Mouse (Mus musculus): ENCODE results near the gene Scfd2.
A peak's percentile ranks its signal among the peaks of the same experiment; 100 is the strongest.

Scfd2 gene

GRCm38 (mm10) chr5:74240926-74241680 lies 290.5 kb downstream of the Scfd2 start:
- no peak for DNase-seq (ENCODE audit: low spot score)

DNA sequence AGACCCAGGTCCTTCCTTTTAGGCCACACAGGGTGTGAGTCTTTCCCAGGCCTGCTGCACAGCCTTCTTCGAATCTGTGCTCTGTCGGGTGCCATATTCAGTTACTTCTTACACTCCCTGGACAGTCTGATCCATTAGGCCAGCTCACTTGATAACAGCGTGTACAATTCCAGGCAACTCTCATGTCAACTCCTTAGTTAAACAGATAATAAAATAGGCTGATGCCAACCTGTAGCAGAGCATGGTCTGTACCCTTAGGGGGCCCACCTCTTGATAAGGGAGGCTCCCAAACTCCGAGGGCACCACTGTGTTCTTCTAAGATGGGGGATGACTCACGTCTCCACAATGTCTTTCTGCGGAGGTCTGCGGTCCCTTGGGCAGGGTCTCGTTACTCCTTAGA lies 291.3 kb downstream of the Scfd2 start:
- DNase-seq (ENCODE audit: low spot score): no peak

DNA sequence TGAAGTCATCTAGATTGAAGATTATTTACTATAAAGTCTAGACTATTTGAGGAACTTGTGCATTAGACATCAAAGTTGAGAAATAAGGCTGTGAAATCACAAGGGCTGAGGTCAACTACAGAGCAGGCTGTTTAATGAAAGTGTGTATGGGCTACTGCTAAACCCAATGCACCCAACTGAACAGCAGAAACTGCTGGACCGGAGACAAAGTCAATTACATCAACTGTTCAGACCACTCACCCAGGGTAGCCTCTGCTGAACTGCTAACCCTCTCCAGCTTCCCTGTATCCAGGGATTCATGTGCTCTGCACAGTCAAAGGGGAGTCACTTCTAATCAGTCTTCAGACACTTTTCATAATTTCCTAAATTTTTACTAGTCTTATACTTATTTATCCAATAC lies 292.2 kb downstream of the Scfd2 start:
- no peak for DNase-seq (ENCODE audit: low spot score)

DNA sequence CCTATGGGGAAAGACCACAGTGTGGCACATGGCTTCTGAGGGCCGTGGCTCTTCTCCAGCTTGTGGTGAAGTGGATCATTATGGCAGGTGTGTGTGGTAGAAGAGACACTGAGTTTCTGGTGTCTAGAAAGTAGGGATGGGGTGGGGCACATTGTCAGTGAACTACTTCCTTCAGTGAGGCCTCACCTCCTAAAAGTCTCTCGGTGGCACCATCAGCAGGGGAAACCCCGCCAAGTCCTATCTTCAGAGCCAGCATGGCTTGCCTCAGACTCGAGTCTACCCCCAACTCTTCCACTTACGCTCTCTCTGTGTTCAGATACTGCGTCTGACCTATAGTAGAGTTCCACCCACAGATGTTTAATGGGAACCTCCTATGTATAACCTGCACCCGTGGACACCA lies 297.8 kb downstream of the Scfd2 start:
- DNase-seq (ENCODE audit: low spot score): no peak

DNA sequence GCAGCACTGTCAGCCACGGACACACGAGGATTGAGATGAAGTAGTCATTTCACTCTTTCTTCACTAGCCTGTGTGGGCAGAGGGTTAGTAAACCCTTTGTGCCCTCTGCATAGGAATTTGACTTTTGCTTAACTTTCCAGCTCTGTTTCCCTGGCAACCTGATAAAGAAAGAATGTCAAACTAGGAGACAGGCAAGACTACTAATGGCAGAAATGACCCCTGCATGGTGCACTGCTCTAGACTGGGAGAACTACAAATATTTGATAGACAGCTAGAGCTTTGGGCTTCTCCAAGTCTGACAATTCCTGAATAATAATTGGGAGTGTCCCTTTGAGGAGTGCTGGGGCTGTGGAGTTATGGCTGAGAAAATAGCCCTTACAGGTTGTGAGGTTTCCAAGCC lies 301.0 kb downstream of the Scfd2 start:
- DNase-seq (ENCODE audit: low spot score): no peak

DNA sequence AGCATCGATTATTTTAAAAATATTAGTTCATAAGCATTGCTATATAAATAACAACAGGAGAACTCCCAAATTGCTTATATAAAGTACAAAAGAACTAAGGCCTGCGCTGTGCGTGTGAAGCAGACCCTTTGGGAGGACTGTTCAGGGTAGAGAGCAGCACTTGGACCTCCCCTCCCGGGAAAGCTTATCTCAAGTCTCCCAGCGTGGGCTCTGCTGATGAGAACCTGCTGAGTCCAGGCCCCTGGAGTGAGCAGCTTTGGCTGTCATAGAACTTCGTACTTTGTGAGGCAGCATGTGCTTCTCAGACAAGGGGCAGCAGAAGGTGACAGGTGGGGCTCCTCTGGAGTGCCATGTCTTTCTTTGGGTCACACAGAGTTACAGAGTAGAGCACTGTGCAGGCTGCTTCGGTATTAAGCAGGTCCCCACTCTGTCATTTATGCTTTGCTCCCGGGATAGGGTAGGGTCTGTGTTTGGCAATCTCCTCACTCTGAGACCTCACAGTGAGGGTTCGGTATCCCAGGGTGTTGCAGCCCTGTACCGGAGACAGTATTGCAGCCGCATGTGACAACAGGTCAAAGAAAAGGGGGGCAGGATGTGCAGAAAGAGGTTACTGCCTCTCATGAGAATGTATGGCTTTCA lies 301.7 kb downstream of the Scfd2 start:
- DNase-seq (ENCODE audit: low spot score): no peak

DNA sequence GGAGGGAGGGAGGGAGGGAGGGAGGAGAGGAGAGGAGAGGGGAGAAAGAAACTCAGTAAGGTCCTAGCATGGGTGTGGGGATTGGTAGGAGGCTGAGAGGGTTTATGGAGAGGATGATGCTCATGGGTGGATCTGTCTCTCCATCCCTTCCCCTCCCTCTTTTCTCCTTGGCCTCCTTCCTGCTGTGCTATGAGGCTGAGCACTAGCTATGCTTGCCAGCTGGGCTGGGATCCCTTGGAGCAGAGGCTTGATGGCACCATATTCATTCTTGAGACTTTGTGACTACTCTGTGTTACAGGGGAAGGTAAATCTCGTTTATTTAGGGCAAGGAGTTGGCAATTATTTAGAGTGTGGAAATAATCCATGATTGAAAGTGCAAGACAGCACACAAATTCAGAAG lies 302.6 kb downstream of the Scfd2 start:
- DNase-seq (ENCODE audit: low spot score): no peak

GRCm38 (mm10) chr5:74227352-74227751 lies 304.2 kb downstream of the Scfd2 start:
- DNase-seq (ENCODE audit: low spot score): no peak

- no peak for DNase-seq (ENCODE audit: low spot score)
Observed at GRCm38 (mm10) chr5:74226183-74226582, 305.4 kb downstream of the Scfd2 start.

- no peak for DNase-seq (ENCODE audit: low spot score)
Observed at GRCm38 (mm10) chr5:74224480-74224879, 307.1 kb downstream of the Scfd2 start.

DNA sequence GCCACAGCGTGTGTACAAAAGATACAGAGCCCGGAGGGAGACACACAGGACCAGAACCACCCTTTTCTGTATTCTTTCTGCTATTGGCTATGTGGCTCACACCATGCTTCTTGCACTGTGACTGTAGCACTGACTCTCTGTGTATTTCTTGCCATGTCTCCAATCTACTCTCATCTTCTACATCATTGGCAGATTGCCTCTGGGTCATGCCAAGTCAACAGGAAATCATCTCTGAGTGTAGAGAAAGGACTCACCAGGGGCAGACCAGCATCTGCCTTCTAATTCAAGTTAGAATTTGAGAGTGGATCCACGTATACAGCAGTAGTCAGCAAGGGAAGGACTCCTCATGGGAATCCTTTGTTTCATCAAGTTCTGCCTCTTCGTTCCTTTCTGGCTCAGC lies 308.9 kb downstream of the Scfd2 start:
- DNase-seq (ENCODE audit: low spot score): no peak

DNA sequence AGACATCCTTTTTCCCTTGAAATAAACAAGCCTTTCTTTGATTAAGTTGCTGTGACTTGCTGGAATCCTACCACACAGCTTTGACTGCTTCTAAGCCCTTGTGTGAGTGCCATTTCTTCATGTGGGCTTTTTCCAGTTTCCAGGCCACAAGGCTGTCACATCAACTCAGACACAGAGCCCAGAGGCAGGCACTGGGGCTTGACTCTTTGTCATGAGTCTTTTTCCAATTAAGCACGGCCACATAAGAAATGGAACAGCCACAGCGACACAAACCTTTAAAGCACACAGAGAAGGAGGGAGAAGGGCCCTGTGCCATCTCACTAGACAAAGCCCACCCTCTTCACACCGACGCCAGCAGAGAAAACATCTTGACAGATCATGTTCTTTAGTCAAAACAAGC lies 313.0 kb downstream of the Scfd2 start:
- DNase-seq (ENCODE audit: low spot score): no peak

DNA sequence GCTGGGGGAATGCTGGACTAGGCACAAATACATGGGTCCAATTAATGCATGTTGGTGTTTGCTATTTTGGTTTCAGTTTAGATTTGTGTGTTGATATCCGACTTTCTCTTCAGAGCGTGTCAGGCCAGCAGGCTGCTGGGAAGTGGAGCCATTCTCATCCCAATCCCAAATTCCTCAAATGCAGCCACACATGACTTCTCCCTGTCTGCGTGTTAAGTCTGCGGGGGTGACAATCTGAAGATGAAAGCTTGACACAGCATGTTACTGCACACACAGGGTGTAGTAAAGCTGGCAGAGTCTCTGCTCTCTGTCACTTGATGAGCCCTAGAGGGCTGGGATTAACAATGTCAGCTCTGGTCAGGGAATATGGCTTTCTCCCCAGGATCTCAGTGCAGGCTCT lies 316.4 kb downstream of the Scfd2 start:
- DNase-seq (ENCODE audit: low spot score): no peak

- DNase-seq (ENCODE audit: low spot score): no peak
Observed at GRCm38 (mm10) chr5:74214501-74215110, 317.0 kb downstream of the Scfd2 start.

GRCm38 (mm10) chr5:74211346-74211745 lies 320.2 kb downstream of the Scfd2 start:
- no peak for DNase-seq (ENCODE audit: low spot score)

GRCm38 (mm10) chr5:74209640-74210039 lies 321.9 kb downstream of the Scfd2 start:
- DNase-seq (ENCODE audit: low spot score): no peak

GRCm38 (mm10) chr5:74208438-74208837 lies 323.1 kb downstream of the Scfd2 start:
- DNase-seq (ENCODE audit: low spot score): no peak

DNA sequence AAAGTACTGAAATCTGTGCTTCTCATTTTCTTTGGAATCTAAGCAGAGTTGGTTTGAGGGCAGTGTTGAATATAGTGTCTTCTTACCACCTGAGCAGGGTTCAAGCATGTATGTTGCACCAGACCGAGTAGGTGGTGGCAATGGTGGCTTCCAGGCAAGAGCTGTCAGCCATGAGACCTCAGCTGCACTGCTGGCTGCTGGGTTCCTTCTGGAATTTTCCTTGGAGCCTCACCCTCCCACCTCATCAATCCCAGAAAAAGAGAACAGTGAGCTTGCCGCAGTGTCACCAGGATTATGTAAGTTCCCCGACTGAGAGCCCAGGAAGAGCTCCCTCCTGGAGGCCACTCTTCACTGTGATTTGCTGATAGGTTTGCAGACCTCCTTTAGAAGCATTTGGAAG lies 324.4 kb downstream of the Scfd2 start:
- DNase-seq (ENCODE audit: low spot score): no peak

DNA sequence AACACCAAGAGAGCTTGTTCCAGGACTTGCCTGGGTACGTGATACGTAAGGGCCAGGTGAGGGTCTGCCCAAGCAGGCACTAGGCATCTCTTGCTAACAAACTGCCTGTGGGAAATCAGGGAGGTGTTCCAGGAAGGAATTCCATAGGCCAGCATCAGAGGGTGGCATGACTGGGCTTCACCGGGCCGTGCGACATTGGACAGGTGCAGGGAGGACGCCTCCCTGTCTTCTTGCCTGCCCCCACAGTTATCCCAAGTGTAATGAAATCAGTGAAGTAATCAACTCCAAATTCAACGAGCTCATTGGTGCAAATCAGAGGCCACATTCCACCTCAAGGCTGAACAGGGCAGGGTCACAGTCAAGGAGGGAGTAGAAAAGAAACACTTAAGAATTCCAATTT lies 324.9 kb downstream of the Scfd2 start:
- no peak for DNase-seq (ENCODE audit: low spot score)

DNA sequence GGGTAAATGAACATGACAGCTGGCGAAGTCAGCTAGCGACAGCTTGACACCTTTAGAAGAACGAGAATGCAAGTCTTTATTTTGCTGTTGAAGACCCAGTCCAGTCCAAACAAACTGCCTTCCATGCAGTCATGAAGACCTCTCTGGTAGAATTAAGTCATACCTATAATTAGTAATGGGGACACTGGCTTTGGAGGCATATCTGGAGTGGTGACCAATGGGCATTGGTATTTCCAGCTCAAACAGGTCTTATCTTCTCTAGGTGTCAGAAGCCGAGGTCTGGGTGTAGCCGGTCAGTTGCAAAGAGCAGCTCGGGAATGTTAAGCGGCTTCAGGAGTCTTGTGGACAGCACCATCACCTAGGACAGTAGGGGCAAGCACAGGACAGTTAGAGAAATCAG lies 325.5 kb downstream of the Scfd2 start:
- DNase-seq (ENCODE audit: low spot score): no peak

DNA sequence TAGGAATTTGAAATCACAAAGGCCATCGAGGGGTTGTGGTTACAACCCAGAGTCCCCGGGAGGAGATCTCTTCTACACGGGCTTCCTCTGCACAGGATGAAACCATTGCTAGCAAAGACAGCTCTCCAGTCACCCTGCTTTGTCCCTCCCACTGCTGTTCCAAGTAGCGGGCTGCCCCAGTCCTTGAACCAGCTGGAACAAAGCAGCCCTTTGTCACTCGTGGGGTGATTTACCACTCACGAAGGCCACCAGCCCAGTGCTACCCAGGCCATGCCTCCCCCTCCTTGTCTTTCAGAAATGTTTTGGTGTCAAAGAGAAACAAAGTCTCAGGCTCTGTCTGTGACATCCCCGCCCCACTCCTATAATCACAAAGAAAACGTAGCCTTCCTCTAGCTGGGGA lies 326.1 kb downstream of the Scfd2 start:
- peak; percentile 39 for DNase-seq (ENCODE audit: low spot score)

DNA sequence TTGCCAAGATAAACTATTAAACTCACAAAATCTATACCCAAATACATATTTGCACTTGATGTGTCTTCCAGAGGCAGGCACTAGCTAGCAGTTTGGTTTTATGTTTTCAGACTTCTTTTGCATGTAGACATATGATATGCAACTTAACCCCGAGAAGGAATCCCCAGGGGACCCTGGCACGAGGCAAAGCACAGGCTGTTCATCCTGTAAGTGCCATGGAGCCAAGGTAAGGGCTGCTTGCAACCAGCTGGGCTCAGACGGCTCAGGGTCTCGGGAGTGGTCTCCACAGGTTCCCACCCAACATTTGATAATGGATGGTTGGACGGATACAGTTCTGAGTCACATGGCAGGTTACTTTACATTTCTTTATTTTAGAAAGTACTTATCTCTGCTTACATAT lies 327.1 kb downstream of the Scfd2 start:
- DNase-seq (ENCODE audit: low spot score): no peak

GRCm38 (mm10) chr5:74202515-74202914 lies 329.0 kb downstream of the Scfd2 start:
- no peak for DNase-seq (ENCODE audit: low spot score)
